Mouse (Mus musculus) kidney, adult 2 months (tissue): ENCODE data around the gene Rassf7.

ENCODE experiments used
- CTCF ChIP-seq: fragments of 200-500 bp; conservative IDR thresholded peaks from 2 replicates; pipeline ENCODE4 v1.5.1; 2011; ENCODE audit warnings: low read depth, mild to moderate bottlenecking, control low read depth, low read length, moderate library complexity, mixed read lengths; ENCODE audit not compliant: insufficient read depth, insufficient read length
- POLR2A ChIP-seq: fragments of 200-500 bp; IDR thresholded peaks from one replicate; pipeline ENCODE4 v1.6.1; 2011; ENCODE audit warnings: low read depth, low read length, control low read depth

DNA sequence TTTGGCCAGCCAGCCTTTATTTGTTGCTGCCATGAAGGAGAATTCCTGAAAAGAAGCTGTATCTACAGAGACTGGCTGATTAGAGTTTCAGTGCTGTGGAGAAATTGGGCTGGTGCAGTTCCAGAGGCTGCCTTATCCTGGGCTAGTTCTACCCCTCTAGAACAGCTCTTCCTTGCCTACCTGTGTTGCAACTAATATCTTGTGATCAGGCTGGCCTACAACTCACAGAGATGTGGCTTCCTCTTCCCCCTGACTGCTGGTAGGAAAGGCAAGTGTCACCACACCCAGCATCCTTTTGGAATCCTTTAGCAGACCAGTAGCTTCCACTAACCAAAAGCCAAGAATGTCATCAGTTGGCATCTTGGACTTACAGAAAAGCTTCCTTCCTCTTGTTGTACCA lies 45.8 kb upstream of the Rassf7 start:
- TF ChIP-seq CTCF (no peak), POLR2A (no peak)
